Mouse (Mus musculus) forebrain, embryonic 12.5 days (tissue): Measurements from ENCODE around the gene Add2. TPM values are rescaled to one million over a fixed set of nuclear protein-coding genes. Genes with fewer than 3 reads are reported as not detected.
A peak's percentile ranks its signal among the peaks of the same experiment; 100 is the strongest.

Experiments used
- ATAC-seq: fragments of 200-750 bp; cut with Nextera tagmentation; 2 replicates; pipeline ENCODE4 v1.8.0; 2017; ENCODE audit warnings: moderate TSS enrichment; ENCODE audit not compliant: low FRiP score
- H3K27ac ChIP-seq: fragments of 300-500 bp; sonication (generic); 2 replicates; pipeline ENCODE4 v1.5.1; 2016; ENCODE audit warnings: mild to moderate bottlenecking
- H3K27me3 ChIP-seq: fragments of 300-500 bp; sonication (generic); 2 replicates; pipeline ENCODE4 v1.6.1; 2016; ENCODE audit warnings: mild to moderate bottlenecking
- H3K36me3 ChIP-seq: fragments of 300-500 bp; sonication (generic); replicated peaks from 2 replicates; pipeline ENCODE4 v1.6.1; 2016; ENCODE audit warnings: mild to moderate bottlenecking
- H3K4me1 ChIP-seq: fragments of 300-500 bp; sonication (generic); 2 replicates; pipeline ENCODE4 v1.6.1; 2016
- H3K4me2 ChIP-seq: fragments of 300-500 bp; sonication (generic); 2 replicates; pipeline ENCODE4 v1.6.1; 2016; ENCODE audit warnings: mild to moderate bottlenecking, moderate library complexity
- H3K4me3 ChIP-seq: fragments of 300-500 bp; sonication (generic); replicated peaks from 2 replicates; pipeline ENCODE4 v1.5.1; 2016; ENCODE audit warnings: mild to moderate bottlenecking
- H3K9ac ChIP-seq: fragments of 300-500 bp; sonication (generic); 2 replicates; pipeline ENCODE4 v1.6.1; 2016; ENCODE audit warnings: mild to moderate bottlenecking
- H3K9me3 ChIP-seq: fragments of 300-500 bp; sonication (generic); 2 replicates; pipeline ENCODE4 v1.6.1; 2016
- WGBS: fragments of 180-500 bp; shearing (Covaris S2); methylation state at CpG from one replicate; pipeline ENCODE4 v1.1.7; 2016; 5-methylcytosine and 5-hydroxymethylcytosine counted together
- polyA plus RNA-seq: library from polyadenylated mRNA; unstranded; fragments of >200 nt; fragmentation: Nextera tagmentation; extraction: Ambion mirVana; gene quantifications from 2 replicates; pipeline ENCODE4 v1.2.1, GENCODE M21; 2016

The Add2 gene
- polyA plus RNA-seq, 1 experiment from 2014 or later, result 124 TPM

- 5% methylated on average over 7 of the region's 7 CpGs for WGBS
- H3K9ac ChIP-seq, result peak overlapping the region; percentile 40; the same call in 1 of the 2 replicates
- H3K27me3 ChIP-seq, result no peaks in the 10 kb centered on the region
- H3K9me3 ChIP-seq, result no peaks in the 10 kb centered on the region
- H3K27ac ChIP-seq, result peak overlapping the region; percentile 97
- no peaks in the 10 kb centered on the region for H3K36me3 ChIP-seq
- ATAC-seq, result peak; percentile 84
- no peak overlapping the region; the same call in 1 of the 2 replicates for H3K4me3 ChIP-seq
- H3K4me2 ChIP-seq, result peak overlapping the region; percentile 45
- peaks cover 54% of the 10 kb centered on the region for H3K4me1 ChIP-seq
Measured at GRCm38 (mm10) chr6:86052032-86052459, 23.6 kb downstream of the Add2 start.

DNA sequence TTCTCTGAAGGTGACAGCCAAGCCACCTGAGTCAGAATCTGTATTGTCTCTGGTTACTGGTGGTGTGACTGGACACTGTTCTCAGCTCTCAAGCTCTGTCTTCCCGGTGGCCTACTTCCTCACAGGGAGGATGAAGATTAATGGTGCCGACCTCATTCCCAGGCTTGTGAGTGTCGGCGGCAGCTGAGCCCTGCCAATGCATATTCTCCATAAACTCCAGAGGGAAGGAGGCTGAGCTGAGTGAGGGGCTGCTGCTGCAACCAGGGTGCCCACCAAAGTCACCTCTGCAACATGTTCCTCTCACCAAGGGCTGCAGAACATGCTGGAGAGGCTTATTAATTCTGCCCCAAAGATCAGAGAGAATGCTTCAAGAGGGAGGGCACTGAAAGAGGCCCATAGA lies 24.1 kb downstream of the Add2 start:
- Histone ChIP-seq H3K9ac (peak overlapping the region; percentile 40; the same call in 1 of the 2 replicates), H3K27ac (peak overlapping the region; percentile 97), H3K36me3 (no peaks in the 10 kb centered on the region), H3K4me1 (peaks cover 59% of the 10 kb centered on the region), H3K9me3 (no peaks in the 10 kb centered on the region), H3K27me3 (no peaks in the 10 kb centered on the region), H3K4me2 (peak overlapping the region; percentile 45), H3K4me3 (no peak overlapping the region; the same call in 1 of the 2 replicates)
- WGBS, result 20% methylated on average over 4 of the region's 4 CpGs
- ATAC-seq, result peak; percentile 15; the same call in 1 of the 2 replicates

DNA sequence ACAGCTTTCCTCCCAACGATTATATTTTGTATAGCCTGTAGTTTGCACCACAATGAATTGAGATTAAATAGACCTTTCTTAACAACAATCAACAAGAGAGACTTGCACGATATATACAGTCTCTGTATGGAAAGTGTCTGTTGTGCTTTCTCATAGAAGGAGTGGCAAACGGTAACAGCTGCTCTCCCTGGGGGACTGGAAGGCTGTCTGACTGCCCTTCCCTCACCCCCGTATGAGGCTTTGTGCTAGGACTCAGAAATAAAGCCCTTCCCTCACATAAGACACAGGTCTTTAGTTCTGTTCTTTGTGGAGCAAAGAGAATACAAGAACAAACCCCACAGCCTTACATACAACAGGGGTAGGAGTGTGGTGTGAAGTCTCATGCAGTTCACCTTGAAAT lies 24.6 kb downstream of the Add2 start:
- Histone ChIP-seq H3K9me3 (no peaks in the 10 kb centered on the region), H3K4me3 (no peak overlapping the region), H3K4me1 (peaks cover 64% of the 10 kb centered on the region), H3K27me3 (no peaks in the 10 kb centered on the region), H3K36me3 (no peaks in the 10 kb centered on the region), H3K27ac (peak overlapping the region; percentile 97), H3K4me2 (peak overlapping the region; percentile 45; the same call in 1 of the 2 replicates), H3K9ac (no peak overlapping the region)
- peak; percentile 34; the same call in 1 of the 2 replicates for ATAC-seq
- 7% methylated on average over 4 of the region's 4 CpGs for WGBS

DNA sequence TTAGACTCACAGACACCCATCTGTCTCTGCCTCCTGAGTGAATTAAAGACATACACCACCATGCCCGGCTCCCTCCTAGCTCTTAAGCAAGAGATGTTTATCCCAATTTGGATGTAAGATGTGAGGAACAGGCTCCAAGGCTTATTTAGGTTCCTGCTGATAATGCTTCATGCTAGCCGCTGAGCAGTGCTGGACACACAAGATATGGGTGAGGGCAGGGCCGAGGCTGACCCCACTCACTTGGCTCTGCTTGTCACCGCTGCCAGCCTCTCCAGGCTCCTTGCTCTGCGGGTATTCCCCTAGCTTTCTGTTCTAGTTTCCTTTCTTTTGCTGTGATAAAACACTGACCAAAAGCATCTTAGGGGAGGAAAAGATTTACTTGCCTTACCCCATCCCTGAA lies 25.1 kb downstream of the Add2 start:
- Histone ChIP-seq H3K27ac (peak overlapping the region; percentile 97), H3K9me3 (no peaks in the 10 kb centered on the region), H3K27me3 (no peaks in the 10 kb centered on the region), H3K36me3 (no peaks in the 10 kb centered on the region), H3K4me3 (no peak overlapping the region), H3K4me2 (0 out of 2 replicates have a peak overlapping the region, but pooled peaks have one; percentile 45), H3K4me1 (peaks cover 67% of the 10 kb centered on the region), H3K9ac (no peak overlapping the region)
- ATAC-seq, result peak; percentile 1; the same call in 1 of the 2 replicates
- 71% methylated on average over 5 of the region's 5 CpGs for WGBS

DNA sequence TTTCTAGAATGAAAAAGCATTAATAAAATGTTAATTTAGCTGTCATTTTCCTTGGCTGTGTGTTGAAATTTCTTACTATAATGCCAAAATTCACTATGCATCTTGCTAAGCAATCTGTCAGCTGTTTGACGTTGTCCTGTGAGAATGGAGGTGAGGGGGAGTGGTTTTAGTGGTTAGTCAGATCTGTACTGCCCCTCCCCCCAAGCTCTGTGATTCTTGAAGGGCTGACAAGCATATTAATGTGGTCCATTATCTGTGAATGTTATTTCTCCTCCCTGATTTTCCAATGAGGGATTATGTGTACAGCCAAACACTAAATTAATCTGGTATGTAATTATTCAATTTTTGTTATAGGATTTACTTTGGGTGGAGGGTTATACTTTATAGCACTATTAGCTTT lies 30.0 kb downstream of the Add2 start:
- Histone ChIP-seq H3K4me1 (peaks cover 74% of the 10 kb centered on the region), H3K9ac (no peak overlapping the region), H3K27ac (peak overlapping the region; percentile 95), H3K27me3 (no peaks in the 10 kb centered on the region), H3K4me2 (no peak overlapping the region), H3K4me3 (no peak overlapping the region), H3K36me3 (no peaks in the 10 kb centered on the region), H3K9me3 (no peaks in the 10 kb centered on the region)
- WGBS, result 0% methylated on average over 1 of the region's 1 CpGs
- ATAC-seq, result peak; percentile 15; the same call in 1 of the 2 replicates

DNA sequence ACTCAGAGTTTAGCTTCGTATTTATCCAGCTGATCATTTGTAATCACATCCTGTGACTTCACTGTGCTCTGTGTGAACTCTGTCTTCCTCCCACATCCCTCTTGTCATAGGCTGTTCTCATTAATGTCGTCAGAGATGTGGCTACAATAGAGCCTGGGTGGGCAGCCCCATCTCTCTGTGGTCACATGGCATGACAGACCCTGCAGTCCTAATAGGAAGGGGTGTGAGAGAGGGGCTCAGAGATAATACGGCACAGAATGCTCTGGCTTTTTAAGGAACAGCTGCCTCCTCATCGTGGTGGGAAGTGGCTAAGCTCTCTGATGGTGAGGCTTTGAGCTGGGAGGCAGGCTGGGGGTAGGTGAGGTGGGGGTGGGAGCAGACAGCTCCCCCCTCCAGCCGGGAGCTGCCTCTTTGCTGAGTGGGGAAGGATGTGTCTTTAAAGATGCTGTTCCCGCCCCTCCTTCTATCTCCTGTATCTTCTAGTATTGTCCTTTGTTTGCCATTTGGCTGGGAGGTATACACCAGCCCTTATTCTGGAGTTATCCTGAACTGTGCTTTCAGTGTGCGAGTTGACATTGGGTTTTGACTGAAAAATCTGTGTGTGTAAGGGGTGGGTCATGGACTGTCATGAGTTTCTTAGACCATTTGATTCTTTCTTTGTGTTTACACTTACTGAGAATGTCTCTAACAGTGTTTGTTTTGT lies 30.8 kb downstream of the Add2 start:
- H3K9ac ChIP-seq, result 0 out of 2 replicates have a peak overlapping the region, but pooled peaks have one; percentile 25
- WGBS, result 23% methylated on average over 7 of the region's 7 CpGs
- no peaks in the 10 kb centered on the region for H3K9me3 ChIP-seq
- H3K36me3 ChIP-seq, result no peaks in the 10 kb centered on the region
- H3K4me1 ChIP-seq, result peaks cover 74% of the 10 kb centered on the region
- no peaks in the 10 kb centered on the region for H3K27me3 ChIP-seq
- H3K27ac ChIP-seq, result peak overlapping the region; percentile 95
- H3K4me2 ChIP-seq, result peak overlapping the region; percentile 44
- ATAC-seq, result peak; percentile 94
- peak overlapping the region; percentile 14; the same call in 1 of the 2 replicates for H3K4me3 ChIP-seq

DNA sequence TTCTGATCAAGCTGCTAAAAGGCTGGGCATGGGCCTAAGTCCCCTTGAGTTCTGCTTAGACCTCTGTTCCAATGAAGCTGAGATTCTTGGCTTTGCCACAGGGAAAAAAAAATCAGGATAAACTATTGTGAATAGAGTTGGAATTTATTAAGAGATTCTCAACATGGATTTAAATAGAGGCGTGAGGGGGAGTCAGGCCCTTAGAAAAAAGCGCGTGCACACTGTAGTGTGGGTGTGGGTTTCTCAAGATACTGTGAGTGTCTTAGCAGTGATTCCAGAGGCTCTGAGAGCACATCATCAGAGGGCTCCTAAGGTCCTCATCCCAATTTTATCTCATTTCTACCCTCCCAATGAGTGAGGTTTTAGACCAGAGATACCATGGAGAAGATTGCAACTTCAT lies 31.7 kb downstream of the Add2 start:
- H3K4me1 ChIP-seq, result peaks cover 83% of the 10 kb centered on the region
- no peak for ATAC-seq
- no peaks in the 10 kb centered on the region for H3K9me3 ChIP-seq
- no peak overlapping the region for H3K9ac ChIP-seq
- 96% methylated on average over 3 of the region's 3 CpGs for WGBS
- no peaks in the 10 kb centered on the region for H3K36me3 ChIP-seq
- no peak overlapping the region for H3K4me3 ChIP-seq
- 0 out of 2 replicates have a peak overlapping the region, but pooled peaks have one; percentile 44 for H3K4me2 ChIP-seq
- H3K27me3 ChIP-seq, result no peaks in the 10 kb centered on the region
- peak overlapping the region; percentile 95 for H3K27ac ChIP-seq

DNA sequence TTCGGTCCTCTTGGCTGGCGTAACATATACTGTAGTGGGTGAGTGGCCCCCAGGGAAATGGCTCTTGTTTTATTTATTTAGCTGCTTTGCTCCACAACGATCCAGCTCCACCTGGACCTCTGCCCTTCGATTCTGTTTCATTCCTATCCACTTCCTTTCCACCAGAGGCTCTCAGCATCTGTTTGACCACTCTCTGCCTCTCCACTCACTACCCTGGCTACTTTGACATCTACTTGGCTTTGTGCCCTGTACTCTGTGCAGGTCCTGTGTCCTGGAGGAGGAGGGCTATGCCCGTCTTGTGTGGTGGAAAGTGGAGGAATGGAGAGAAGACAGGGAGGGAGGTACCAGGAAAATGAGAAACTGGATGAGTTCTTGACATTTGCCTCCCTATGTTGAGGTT lies 33.7 kb downstream of the Add2 start:
- Histone ChIP-seq H3K9me3 (no peaks in the 10 kb centered on the region), H3K9ac (no peak overlapping the region), H3K4me3 (no peak overlapping the region), H3K27ac (peak overlapping the region; percentile 62), H3K4me1 (peaks cover 99% of the 10 kb centered on the region), H3K27me3 (no peaks in the 10 kb centered on the region), H3K4me2 (no peak overlapping the region), H3K36me3 (no peaks in the 10 kb centered on the region)
- ATAC-seq, result no peak
- 73% methylated on average over 5 of the region's 5 CpGs for WGBS

- H3K4me2 ChIP-seq, result no peak overlapping the region
- no peaks in the 10 kb centered on the region for H3K9me3 ChIP-seq
- no peaks in the 10 kb centered on the region for H3K36me3 ChIP-seq
- H3K4me1 ChIP-seq, result peaks cover 98% of the 10 kb centered on the region
- no peak overlapping the region for H3K4me3 ChIP-seq
- ATAC-seq, result no peak
- peak overlapping the region; percentile 62 for H3K27ac ChIP-seq
- no peaks in the 10 kb centered on the region for H3K27me3 ChIP-seq
- WGBS, result 74% methylated on average over 2 of the region's 2 CpGs
- H3K9ac ChIP-seq, result no peak overlapping the region
Measured at GRCm38 (mm10) chr6:86062684-86063083, 34.2 kb downstream of the Add2 start.

- no peak overlapping the region for H3K4me3 ChIP-seq
- H3K27ac ChIP-seq, result peak overlapping the region; percentile 90
- peaks cover 80% of the 10 kb centered on the region for H3K4me1 ChIP-seq
- H3K9ac ChIP-seq, result peak overlapping the region; percentile 18; the same call in 1 of the 2 replicates
- peak overlapping the region; percentile 21; the same call in 1 of the 2 replicates for H3K4me2 ChIP-seq
- 27% methylated on average over 6 of the region's 6 CpGs for WGBS
- no peaks in the 10 kb centered on the region for H3K9me3 ChIP-seq
- ATAC-seq, result peak; percentile 82
- H3K36me3 ChIP-seq, result no peaks in the 10 kb centered on the region
- H3K27me3 ChIP-seq, result no peaks in the 10 kb centered on the region
Measured at GRCm38 (mm10) chr6:86064318-86065016, 36.0 kb downstream of the Add2 start.

DNA sequence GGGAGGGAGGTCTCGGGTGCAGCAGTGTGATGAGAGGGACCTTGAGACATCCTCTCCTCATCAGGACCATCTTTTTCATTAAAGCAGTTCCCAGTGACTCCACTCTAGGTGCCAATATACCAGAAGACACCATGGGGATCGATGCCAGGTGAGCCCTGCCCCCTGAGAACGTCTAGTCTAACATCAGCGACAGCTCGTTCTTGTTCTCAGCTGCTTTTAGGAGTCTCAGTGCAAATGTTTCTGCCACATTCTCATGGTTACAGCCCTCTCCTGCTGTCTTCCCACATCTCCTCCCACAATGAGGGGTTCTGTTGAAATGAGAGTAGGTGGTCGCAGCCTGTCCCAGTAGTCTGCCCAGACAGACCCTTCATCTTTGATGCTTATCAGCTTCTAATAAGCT lies 38.2 kb downstream of the Add2 start:
- WGBS, result 92% methylated on average over 6 of the region's 6 CpGs
- no peaks in the 10 kb centered on the region for H3K36me3 ChIP-seq
- H3K9me3 ChIP-seq, result no peaks in the 10 kb centered on the region
- H3K27me3 ChIP-seq, result no peaks in the 10 kb centered on the region
- no peak overlapping the region for H3K9ac ChIP-seq
- no peak overlapping the region for H3K27ac ChIP-seq
- no peak overlapping the region for H3K4me3 ChIP-seq
- ATAC-seq, result no peak
- H3K4me2 ChIP-seq, result no peak overlapping the region
- peaks cover 70% of the 10 kb centered on the region for H3K4me1 ChIP-seq

- no peak overlapping the region for H3K4me3 ChIP-seq
- no peaks in the 10 kb centered on the region for H3K27me3 ChIP-seq
- H3K4me1 ChIP-seq, result peaks cover 68% of the 10 kb centered on the region
- ATAC-seq, result no peak
- H3K9me3 ChIP-seq, result no peaks in the 10 kb centered on the region
- H3K36me3 ChIP-seq, result no peaks in the 10 kb centered on the region
- no peak overlapping the region for H3K9ac ChIP-seq
- no peak overlapping the region for H3K27ac ChIP-seq
- no peak overlapping the region for H3K4me2 ChIP-seq
- WGBS, result 51% methylated on average over 5 of the region's 5 CpGs
Measured at GRCm38 (mm10) chr6:86067145-86067544, 38.7 kb downstream of the Add2 start.
